Mouse (Mus musculus) ES-E14 (cell line): ENCODE results near the gene Gpr37l1. TPM values are rescaled to one million over a fixed set of nuclear protein-coding genes. Genes with fewer than 3 reads are reported as not detected.

ENCODE experiments used
- DNase-seq: peaks from one replicate; pipeline ENCODE4 v3.0.0-alpha.2; 2013; ENCODE audit warnings: low read depth, low spot score
- H3K27ac ChIP-seq: 2 replicates; pipeline ENCODE4 v1.5.1; 2012; ENCODE audit warnings: low read depth, mild to moderate bottlenecking, low read length, moderate library complexity, mixed read lengths; ENCODE audit not compliant: poor library complexity, insufficient read depth, severe bottlenecking
- H3K36me3 ChIP-seq: 2 replicates; pipeline ENCODE4 v1.6.1; 2012; ENCODE audit warnings: mild to moderate bottlenecking, low read length, moderate library complexity, mixed read lengths; ENCODE audit not compliant: control insufficient read depth, poor library complexity, insufficient read depth, severe bottlenecking
- H3K4me1 ChIP-seq, 2 experiments: fragments of 150-350 bp in 1 of 2; sonication (generic) in 1 of 2; 2 replicates each; pipeline ENCODE4 v1.6.1; 2012; ENCODE audit warnings: low read length in 2 of 2, mild to moderate bottlenecking in 1 of 2, mixed read lengths in 1 of 2; ENCODE audit not compliant: control insufficient read depth in 2 of 2, insufficient read depth in 2 of 2, poor library complexity in 1 of 2
- H3K4me3 ChIP-seq, 2 experiments: fragments of 150-350 bp in 1 of 2; sonication (generic) in 1 of 2; 2 replicates each; pipeline ENCODE4 v1.5.1; 2012; ENCODE audit warnings: low read length in 2 of 2, low read depth in 1 of 2, mild to moderate bottlenecking in 1 of 2, mixed read lengths in 1 of 2; ENCODE audit not compliant: insufficient read depth in 1 of 2, poor library complexity in 1 of 2, severe bottlenecking in 1 of 2
- H3K9ac ChIP-seq: 2 replicates; pipeline ENCODE4 v1.6.1; 2012; ENCODE audit warnings: low read depth, mild to moderate bottlenecking, low read length, mixed read lengths; ENCODE audit not compliant: poor library complexity, insufficient read depth, severe bottlenecking
- H3K9me3 ChIP-seq: fragments of 150-350 bp; sonication (generic); 2 replicates; pipeline ENCODE4 v1.6.1; 2012; ENCODE audit warnings: low read depth, mild to moderate bottlenecking, low read length; ENCODE audit not compliant: control insufficient read depth, insufficient read depth
- CHD2 ChIP-seq: IDR thresholded peaks from 2 replicates; pipeline ENCODE4 v1.6.1; 2014; ENCODE audit warnings: mild to moderate bottlenecking, low read depth, low read length, inconsistent platforms
- HCFC1 ChIP-seq: IDR thresholded peaks from 2 replicates; pipeline ENCODE4 v1.6.1; 2012; ENCODE audit warnings: low read length, inconsistent platforms, borderline replicate concordance; ENCODE audit not compliant: insufficient read depth
- MAFK ChIP-seq: IDR thresholded peaks from 2 replicates; pipeline ENCODE4 v1.6.1; 2014; ENCODE audit warnings: mild to moderate bottlenecking, low read depth, low read length, inconsistent platforms; ENCODE audit not compliant: insufficient read depth
- ZC3H11A ChIP-seq: IDR thresholded peaks from 2 replicates; pipeline ENCODE4 v1.6.1; 2012; ENCODE audit warnings: low read depth, mild to moderate bottlenecking, inconsistent platforms, low read length, borderline replicate concordance
- ZNF384 ChIP-seq: IDR thresholded peaks from 2 replicates; pipeline ENCODE4 v1.6.1; 2012; ENCODE audit warnings: low read depth, low read length, inconsistent platforms
- in situ Hi-C, 2 experiments: fragments of 600-800 bp; cut with MboI; formaldehyde crosslinking; loops; one replicate each; pipeline ENCODE4 v1.15.1; 2025; ENCODE audit warnings: low sequenced_read_pairs in 2 of 2, inconsistent platforms in 1 of 2; ENCODE audit not compliant: unreplicated experiment in 2 of 2
- total RNA-seq: library from RNA; depleted of rRNA; stranded (reverse); fragments of 300-350 nt; gene quantifications from 2 replicates; pipeline ENCODE4 v1.2.3, GENCODE M21; 2012

Gene Gpr37l1
- total RNA-seq, 1 experiment: not detected

GRCm38 (mm10) chr1:135132893-135133369, 34.5 kb downstream of the Gpr37l1 start:
- no peak overlapping the region for H3K9ac ChIP-seq
- no peak overlapping the region for H3K27ac ChIP-seq
- in situ Hi-C loops: no loop called here
- H3K36me3 ChIP-seq: no peaks in the 10 kb centered on the region
- DNase-seq: no peak
- H3K9me3 ChIP-seq: no peaks in the 10 kb centered on the region
- H3K4me1 ChIP-seq: peaks cover 2 to 29% of the 10 kb centered on the region in 2 experiments; a peak in 2 of 4 replicates
- H3K4me3 ChIP-seq: no peak overlapping the region
- TF ChIP-seq MAFK (no peak), HCFC1 (no peak), ZNF384 (no peak), ZC3H11A (no peak)

- Histone ChIP-seq H3K4me1 (peaks cover 2 to 29% of the 10 kb centered on the region in 2 experiments; a peak in 2 of 4 replicates), H3K36me3 (no peaks in the 10 kb centered on the region), H3K9me3 (no peaks in the 10 kb centered on the region), H3K9ac (no peak within 1 kb of the TSS), H3K27ac (no peak within 1 kb of the TSS), H3K4me3 (no peak within 1 kb of the TSS)
- in situ Hi-C loops: no loop called here
- TF ChIP-seq ZC3H11A (no peak), CHD2 (no peak), MAFK (no peak), HCFC1 (no peak), ZNF384 (no peak)
- DNase-seq: no peak
Measured at GRCm38 (mm10) chr1:135132473-135132872, 35.0 kb downstream of the Gpr37l1 start, which contains the start of gene Ptpn7. Gene Ptpn7, plus strand, starts transcription at chr1:135132700.

GRCm38 (mm10) chr1:135131560-135131959, 35.9 kb downstream of the Gpr37l1 start:
- no peak overlapping the region for H3K4me3 ChIP-seq
- in situ Hi-C loops: no loop called here
- H3K9ac ChIP-seq: no peak overlapping the region
- no peak overlapping the region for H3K27ac ChIP-seq
- H3K9me3 ChIP-seq: no peaks in the 10 kb centered on the region
- peaks cover 2 to 29% of the 10 kb centered on the region in 2 experiments; a peak in 2 of 4 replicates for H3K4me1 ChIP-seq
- TF ChIP-seq ZNF384 (no peak), CHD2 (no peak), HCFC1 (no peak)
- H3K36me3 ChIP-seq: no peaks in the 10 kb centered on the region
- DNase-seq: no peak

GRCm38 (mm10) chr1:135131034-135131433, 36.4 kb downstream of the Gpr37l1 start:
- Histone ChIP-seq H3K9me3 (no peaks in the 10 kb centered on the region), H3K36me3 (no peaks in the 10 kb centered on the region), H3K4me1 (peaks cover 2 to 29% of the 10 kb centered on the region in 2 experiments; a peak in 2 of 4 replicates), H3K4me3 (peak overlapping the region in 1 of 2 experiments; percentile 6; a peak in 1 of 4 replicates), H3K9ac (peak overlapping the region; percentile 44; the same call in 1 of the 2 replicates), H3K27ac (no peak overlapping the region)
- in situ Hi-C loops: no loop called here
- DNase-seq: no peak
- TF ChIP-seq ZNF384 (no peak), ZC3H11A (no peak), CHD2 (no peak), HCFC1 (no peak), MAFK (no peak)
